Mouse (Mus musculus): Measurements from ENCODE around the gene Surf6. TPM values are rescaled to one million over a fixed set of nuclear protein-coding genes. Genes with fewer than 3 reads are reported as not detected.

Gene Surf6
- total and polyA plus RNA-seq, 3 experiments: 61.8 to 65.9 TPM; not detected in 1

DNA sequence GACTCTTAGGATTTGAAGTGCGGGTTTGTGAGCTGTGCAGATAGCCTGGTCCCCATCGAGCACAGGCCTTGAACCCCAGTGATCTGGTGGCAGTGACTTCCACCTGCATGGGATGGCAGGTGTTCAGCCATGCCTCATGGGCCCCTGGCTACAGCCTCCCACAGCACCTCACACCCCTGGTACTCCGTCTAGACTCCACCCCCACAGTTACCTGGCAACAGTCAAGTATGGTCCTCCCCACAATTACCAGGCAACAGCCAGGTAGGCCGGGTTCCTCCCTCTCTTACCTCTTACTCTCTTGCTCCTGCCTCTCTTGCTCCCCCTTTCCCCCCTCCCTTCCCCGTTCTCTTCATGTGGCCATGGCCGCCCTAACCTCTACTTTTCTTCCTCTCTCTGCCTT is 32.0 kb downstream of the Surf6 start:
- H3K4me3 ChIP-seq (ENCODE audit: control insufficient read depth in 1 of 2, insufficient read depth in 1 of 2, low read depth in 2 of 2, low read length in 2 of 2): no peak overlapping the region
- H3K4me1 ChIP-seq (ENCODE audit: control insufficient read depth in 1 of 2, insufficient read depth in 2 of 2, low read length in 2 of 2): no peaks in the 10 kb centered on the region
- peaks cover 14 to 21% of the 10 kb centered on the region in 2 experiments for H3K27me3 ChIP-seq (ENCODE audit: control insufficient read depth in 1 of 2, insufficient read depth in 2 of 2, low read length in 2 of 2)
- no peaks in the 10 kb centered on the region for H3K9me3 ChIP-seq (replicated peaks; ENCODE audit: insufficient read depth, low read length)
- TF ChIP-seq RAD21 (IDR thresholded peaks at IDR 0.05; ENCODE audit: low read depth, low read length): no peak
- H3K27ac ChIP-seq (ENCODE audit: control insufficient read depth, low read depth, low read length): no peak overlapping the region
- no peak overlapping the region for H3K9ac ChIP-seq (ENCODE audit: control insufficient read depth, low read depth, low read length, poor library complexity, severe bottlenecking)
- H3K79me2 ChIP-seq (ENCODE audit: control insufficient read depth, insufficient read depth, low read length, poor library complexity): no peaks in the 10 kb centered on the region
- DNase-seq (ENCODE audit: low read depth, low spot score): no peak
- no peaks in the 10 kb centered on the region for H3K36me3 ChIP-seq (ENCODE audit: control insufficient read depth in 1 of 2, insufficient read depth in 2 of 2, low read length in 2 of 2)

DNA sequence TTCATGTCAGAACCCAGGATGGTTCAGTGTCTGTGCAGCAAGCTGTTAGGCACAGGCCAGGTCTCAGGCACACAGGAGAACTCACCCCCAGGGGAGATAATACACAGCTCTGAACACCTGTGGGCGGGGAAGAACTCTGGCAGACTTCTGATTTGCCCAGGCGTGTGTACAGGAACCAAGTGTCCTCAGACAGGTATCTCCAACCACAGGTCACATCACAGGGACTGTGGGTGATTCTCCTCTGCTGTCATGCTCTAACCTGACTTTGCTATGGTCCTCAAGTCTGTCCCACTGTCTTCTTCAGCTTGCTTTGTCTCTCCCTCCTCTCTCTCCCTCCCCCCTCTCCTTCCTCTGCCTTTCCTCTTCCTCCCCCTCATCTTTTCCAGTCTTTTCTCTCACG is 37.8 kb downstream of the Surf6 start, which contains the start of gene Abo:
Gene Abo (minus strand): TSS at position 101 of the 400 bp plus-strand sequence.
- no peak within 1 kb of the TSS for H3K27ac ChIP-seq (ENCODE audit: control insufficient read depth, low read depth, low read length)
- H3K4me3 ChIP-seq (ENCODE audit: control insufficient read depth in 1 of 2, insufficient read depth in 1 of 2, low read depth in 2 of 2, low read length in 2 of 2): no peak within 1 kb of the TSS
- TF ChIP-seq RCOR1 (IDR thresholded peaks at IDR 0.05; ENCODE audit: low read depth, low read length) (no peak), BHLHE40 (IDR thresholded peaks at IDR 0.05; ENCODE audit: borderline replicate concordance, low read depth, low read length) (no peak), ZNF384 (IDR thresholded peaks at IDR 0.05; ENCODE audit: low read depth, low read length) (no peak), MYB (IDR thresholded peaks at IDR 0.05; ENCODE audit: low read depth, low read length) (no peak), EP300 (IDR thresholded peaks at IDR 0.05; ENCODE audit: low read depth in 1 of 2, low read length in 2 of 2) (no peak), ZKSCAN1 (IDR thresholded peaks at IDR 0.05; ENCODE audit: low read depth, low read length) (no peak), ZMIZ1 (IDR thresholded peaks at IDR 0.05; ENCODE audit: low read depth, low read length) (no peak), GABPA (IDR thresholded peaks at IDR 0.05; ENCODE audit: low read depth, low read length) (no peak), ZC3H11A (IDR thresholded peaks at IDR 0.05; ENCODE audit: low read depth, low read length) (no peak), USF1 (IDR thresholded peaks at IDR 0.05; ENCODE audit: low read depth, low read length) (no peak), JUND (IDR thresholded peaks at IDR 0.05; ENCODE audit: low read depth, low read length) (no peak), SIN3A (IDR thresholded peaks at IDR 0.05; ENCODE audit: low read length) (no peak), E2F4 (IDR thresholded peaks at IDR 0.05; ENCODE audit: borderline replicate concordance, low read depth, low read length) (no peak), RAD21 (IDR thresholded peaks at IDR 0.05; ENCODE audit: low read depth, low read length) (no peak)
- no peaks in the 10 kb centered on the region for H3K79me2 ChIP-seq (ENCODE audit: control insufficient read depth, insufficient read depth, low read length, poor library complexity)
- peaks cover 13 to 15% of the 10 kb centered on the region in 2 experiments for H3K27me3 ChIP-seq (ENCODE audit: control insufficient read depth in 1 of 2, insufficient read depth in 2 of 2, low read length in 2 of 2)
- no peaks in the 10 kb centered on the region for H3K9me3 ChIP-seq (replicated peaks; ENCODE audit: insufficient read depth, low read length)
- no peaks in the 10 kb centered on the region for H3K36me3 ChIP-seq (ENCODE audit: control insufficient read depth in 1 of 2, insufficient read depth in 2 of 2, low read length in 2 of 2)
- H3K4me1 ChIP-seq (ENCODE audit: control insufficient read depth in 1 of 2, insufficient read depth in 2 of 2, low read length in 2 of 2): no peaks in the 10 kb centered on the region
- no peak for DNase-seq (ENCODE audit: low read depth, low spot score)
- no peak within 1 kb of the TSS for H3K9ac ChIP-seq (ENCODE audit: control insufficient read depth, low read depth, low read length, poor library complexity, severe bottlenecking)

DNA sequence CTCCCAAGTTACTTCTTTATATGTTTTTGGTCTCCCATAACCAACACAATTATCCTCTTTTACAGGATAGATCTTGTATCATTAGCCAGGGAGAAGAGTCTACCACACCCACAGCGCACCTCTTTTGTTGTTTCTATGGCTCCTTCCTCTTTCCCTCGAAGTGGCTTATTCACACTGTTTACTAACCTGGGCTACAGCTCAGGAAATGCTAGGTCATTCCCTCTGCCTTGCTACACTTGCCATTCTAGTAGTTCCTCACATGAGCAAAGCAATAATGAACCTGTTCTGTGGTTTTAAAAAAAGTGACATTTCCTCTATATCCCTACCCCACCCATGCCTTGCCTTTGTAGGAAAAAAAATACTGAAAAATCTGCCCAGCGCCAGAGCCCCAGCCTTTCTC is 39.8 kb downstream of the Surf6 start:
- H3K27me3 ChIP-seq (ENCODE audit: control insufficient read depth in 1 of 2, insufficient read depth in 2 of 2, low read length in 2 of 2): peaks cover 4 to 5% of the 10 kb centered on the region in 2 experiments; a peak in 3 of 4 replicates
- no peaks in the 10 kb centered on the region for H3K79me2 ChIP-seq (ENCODE audit: control insufficient read depth, insufficient read depth, low read length, poor library complexity)
- peak; percentile 10 for DNase-seq (ENCODE audit: low read depth, low spot score)
- no peak overlapping the region for H3K9ac ChIP-seq (ENCODE audit: control insufficient read depth, low read depth, low read length, poor library complexity, severe bottlenecking)
- no peak overlapping the region for H3K4me3 ChIP-seq (ENCODE audit: control insufficient read depth in 1 of 2, insufficient read depth in 1 of 2, low read depth in 2 of 2, low read length in 2 of 2)
- H3K27ac ChIP-seq (ENCODE audit: control insufficient read depth, low read depth, low read length): no peak overlapping the region
- H3K36me3 ChIP-seq (ENCODE audit: control insufficient read depth in 1 of 2, insufficient read depth in 2 of 2, low read length in 2 of 2): no peaks in the 10 kb centered on the region
- no peaks in the 10 kb centered on the region for H3K4me1 ChIP-seq (ENCODE audit: control insufficient read depth in 1 of 2, insufficient read depth in 2 of 2, low read length in 2 of 2)
- TF ChIP-seq POLR2A (IDR thresholded peaks at IDR 0.05; ENCODE audit: control insufficient read depth in 1 of 2, insufficient read depth in 1 of 2, low read depth in 1 of 2, low read length in 2 of 2, poor library complexity in 1 of 2) (no peak), MYB (IDR thresholded peaks at IDR 0.05; ENCODE audit: low read depth, low read length) (no peak), USF1 (IDR thresholded peaks at IDR 0.05; ENCODE audit: low read depth, low read length) (no peak), ZC3H11A (IDR thresholded peaks at IDR 0.05; ENCODE audit: low read depth, low read length) (no peak), USF2 (IDR thresholded peaks at IDR 0.05; ENCODE audit: borderline replicate concordance in 1 of 2, insufficient read depth in 1 of 2, low read depth in 1 of 2, low read length in 2 of 2) (no peak), ZNF384 (IDR thresholded peaks at IDR 0.05; ENCODE audit: low read depth, low read length) (no peak), ELF1 (IDR thresholded peaks at IDR 0.05; ENCODE audit: low read depth, low read length) (no peak), CHD1 (IDR thresholded peaks at IDR 0.05; ENCODE audit: low read depth, low read length) (no peak), NELFE (IDR thresholded peaks at IDR 0.05; ENCODE audit: low read depth, low read length) (no peak), RCOR1 (IDR thresholded peaks at IDR 0.05; ENCODE audit: low read depth, low read length) (no peak), HCFC1 (IDR thresholded peaks at IDR 0.05; ENCODE audit: low read depth, low read length) (no peak), POLR2AphosphoS2 (IDR thresholded peaks at IDR 0.05; ENCODE audit: low read length) (no peak), EP300 (IDR thresholded peaks at IDR 0.05; ENCODE audit: low read depth in 1 of 2, low read length in 2 of 2) (no peak), GATA1 (IDR thresholded peaks at IDR 0.05; ENCODE audit: low read depth, low read length) (no peak), TAL1 (IDR thresholded peaks at IDR 0.05; ENCODE audit: low read length) (no peak), SMC3 (IDR thresholded peaks at IDR 0.05; ENCODE audit: low read depth, low read length) (no peak)
- no peaks in the 10 kb centered on the region for H3K9me3 ChIP-seq (replicated peaks; ENCODE audit: insufficient read depth, low read length)

All from MEL (cell line).